Mouse (Mus musculus): ENCODE data around the gene Clcn1. TPM values are rescaled to one million over a fixed set of nuclear protein-coding genes. Genes with fewer than 3 reads are reported as not detected.

The Clcn1 gene
- 0.09 TPM in 1 of 2 replicates, not detected in the other for polyA plus RNA-seq (2014; fragmentation: Nextera tagmentation; extraction: Ambion mirVana)

- Histone ChIP-seq H3K4me2 (no peak within 1 kb of the TSS), H3K4me3 (ENCODE audit: low read depth, low read length) (no peak within 1 kb of the TSS), H3K27ac (ENCODE audit: low read depth) (no peak within 1 kb of the TSS), H3K9ac (no peak within 1 kb of the TSS), H3K9me3 (ENCODE audit: low read depth, low read length) (no peaks in the 10 kb centered on the region), H3K36me3 (ENCODE audit: insufficient read depth) (peaks cover 29% of the 10 kb centered on the region), H3K4me1 (ENCODE audit: insufficient read depth) (no peaks in the 10 kb centered on the region), H3K27me3 (ENCODE audit: insufficient read depth, low read length) (no peaks in the 10 kb centered on the region)
- ATAC-seq (ENCODE audit: insufficient read depth) = no peak
- no peak for DNase-seq
- no peak for TF ChIP-seq CTCF (IDR thresholded peaks at IDR 0.05; ENCODE audit: low read depth)
- WGBS = 60% methylated on average over 5 of the region's 5 CpGs
These were observed at the start of gene Clcn1 for GRCm38 (mm10) chr6:42286448-42286847. Gene Clcn1 (plus strand): TSS chr6:42286685.

GRCm38 (mm10) chr6:42237276-42237805 is 49.1 kb upstream of the Clcn1 start:
- no peaks in the 10 kb centered on the region for H3K9me3 ChIP-seq (ENCODE audit: low read depth, low read length)
- DNase-seq (peak; percentile 9), ATAC-seq (ENCODE audit: insufficient read depth) (no peak; the same call in 1 of the 2 replicates)
- no peak overlapping the region for H3K27ac ChIP-seq (ENCODE audit: low read depth)
- no peaks in the 10 kb centered on the region for H3K4me1 ChIP-seq (ENCODE audit: insufficient read depth)
- no peaks in the 10 kb centered on the region for H3K36me3 ChIP-seq (ENCODE audit: insufficient read depth)
- TF ChIP-seq CTCF (IDR thresholded peaks at IDR 0.05; ENCODE audit: low read depth) = no peak
- H3K4me2 ChIP-seq = no peak overlapping the region
- no peaks in the 10 kb centered on the region for H3K27me3 ChIP-seq (ENCODE audit: insufficient read depth, low read length)
- 40% methylated on average over 6 of the region's 6 CpGs for WGBS
- H3K9ac ChIP-seq = no peak overlapping the region
- no peak overlapping the region for H3K4me3 ChIP-seq (ENCODE audit: low read depth, low read length)

- H3K27ac ChIP-seq (ENCODE audit: low read depth) = peak overlapping the region; percentile 38; the same call in 1 of the 2 replicates
- 0 out of 2 replicates have a peak, but pooled peaks cover 6% of the 10 kb centered on the region for H3K4me1 ChIP-seq (ENCODE audit: insufficient read depth)
- H3K4me3 ChIP-seq (ENCODE audit: low read depth, low read length) = no peak overlapping the region
- H3K9me3 ChIP-seq (ENCODE audit: low read depth, low read length) = no peaks in the 10 kb centered on the region
- H3K4me2 ChIP-seq = no peak overlapping the region
- H3K27me3 ChIP-seq (ENCODE audit: insufficient read depth, low read length) = no peaks in the 10 kb centered on the region
- DNase-seq (peak; percentile 83), ATAC-seq (ENCODE audit: insufficient read depth) (no peak)
- H3K36me3 ChIP-seq (ENCODE audit: insufficient read depth) = no peaks in the 10 kb centered on the region
- no peak for TF ChIP-seq CTCF (IDR thresholded peaks at IDR 0.05; ENCODE audit: low read depth)
- 58% methylated on average over 6 of the region's 6 CpGs for WGBS
- H3K9ac ChIP-seq = no peak overlapping the region
These were observed 45.0 kb upstream of the Clcn1 start for GRCm38 (mm10) chr6:42241311-42242045.

GRCm38 (mm10) chr6:42245711-42246353 is 40.7 kb upstream of the Clcn1 start, which contains the start of gene Gstk1:
Gene Gstk1 (plus strand): TSS chr6:42245935.
- 3% methylated on average over 28 of the region's 28 CpGs for WGBS
- TF ChIP-seq CTCF (IDR thresholded peaks at IDR 0.05; ENCODE audit: low read depth) = no peak
- H3K9me3 ChIP-seq (ENCODE audit: low read depth, low read length) = no peaks in the 10 kb centered on the region
- ATAC-seq (ENCODE audit: insufficient read depth) = peak; percentile 100
- peak within 1 kb of the TSS; percentile 87 for H3K4me2 ChIP-seq
- H3K27me3 ChIP-seq (ENCODE audit: insufficient read depth, low read length) = no peaks in the 10 kb centered on the region
- peak within 1 kb of the TSS; percentile 40 for H3K4me3 ChIP-seq (ENCODE audit: low read depth, low read length)
- DNase-seq = peak; percentile 93
- H3K36me3 ChIP-seq (ENCODE audit: insufficient read depth) = no peaks in the 10 kb centered on the region
- no peak within 1 kb of the TSS for H3K27ac ChIP-seq (ENCODE audit: low read depth)
- H3K4me1 ChIP-seq (ENCODE audit: insufficient read depth) = 0 out of 2 replicates have a peak, but pooled peaks cover 8% of the 10 kb centered on the region
- peak within 1 kb of the TSS; percentile 48 for H3K9ac ChIP-seq

- peak overlapping the region; percentile 21; the same call in 1 of the 2 replicates for H3K4me2 ChIP-seq
These were observed 39.3 kb upstream of the Clcn1 start for GRCm38 (mm10) chr6:42247173-42247572.

GRCm38 (mm10) chr6:42247981-42248380 is 38.5 kb upstream of the Clcn1 start:
- Histone ChIP-seq H3K4me2 (peak overlapping the region; percentile 21; the same call in 1 of the 2 replicates), H3K27me3 (ENCODE audit: insufficient read depth, low read length) (no peaks in the 10 kb centered on the region), H3K4me3 (ENCODE audit: low read depth, low read length) (no peak overlapping the region), H3K36me3 (ENCODE audit: insufficient read depth) (no peaks in the 10 kb centered on the region), H3K9ac (no peak overlapping the region), H3K9me3 (ENCODE audit: low read depth, low read length) (no peaks in the 10 kb centered on the region), H3K4me1 (ENCODE audit: insufficient read depth) (0 out of 2 replicates have a peak, but pooled peaks cover 8% of the 10 kb centered on the region), H3K27ac (ENCODE audit: low read depth) (no peak overlapping the region)
- no peak for ATAC-seq (ENCODE audit: insufficient read depth)
- 81% methylated on average over 1 of the region's 1 CpGs for WGBS
- TF ChIP-seq CTCF (IDR thresholded peaks at IDR 0.05; ENCODE audit: low read depth) = no peak
- no peak for DNase-seq

More at GRCm38 (mm10) chr6:42247173-42247572, 39.3 kb upstream of the Clcn1 start:
- WGBS = 8% methylated on average over 8 of the region's 8 CpGs
- H3K27me3 ChIP-seq (ENCODE audit: insufficient read depth, low read length) = no peaks in the 10 kb centered on the region
- H3K9ac ChIP-seq = no peak overlapping the region
- TF ChIP-seq CTCF (IDR thresholded peaks at IDR 0.05; ENCODE audit: low read depth) = no peak
- H3K36me3 ChIP-seq (ENCODE audit: insufficient read depth) = no peaks in the 10 kb centered on the region
- peak; percentile 26 for DNase-seq
- no peak overlapping the region for H3K27ac ChIP-seq (ENCODE audit: low read depth)
- no peaks in the 10 kb centered on the region for H3K9me3 ChIP-seq (ENCODE audit: low read depth, low read length)
- ATAC-seq (ENCODE audit: insufficient read depth) = no peak
- 0 out of 2 replicates have a peak, but pooled peaks cover 8% of the 10 kb centered on the region for H3K4me1 ChIP-seq (ENCODE audit: insufficient read depth)
- no peak overlapping the region for H3K4me3 ChIP-seq (ENCODE audit: low read depth, low read length)

- 82% methylated on average over 4 of the region's 4 CpGs for WGBS
- no peak for TF ChIP-seq CTCF (IDR thresholded peaks at IDR 0.05; ENCODE audit: low read depth)
- Histone ChIP-seq H3K27me3 (ENCODE audit: insufficient read depth, low read length) (no peaks in the 10 kb centered on the region), H3K4me1 (ENCODE audit: insufficient read depth) (no peaks in the 10 kb centered on the region), H3K36me3 (ENCODE audit: insufficient read depth) (no peaks in the 10 kb centered on the region), H3K4me2 (no peak overlapping the region), H3K27ac (ENCODE audit: low read depth) (no peak overlapping the region), H3K9me3 (ENCODE audit: low read depth, low read length) (no peaks in the 10 kb centered on the region), H3K9ac (no peak overlapping the region), H3K4me3 (ENCODE audit: low read depth, low read length) (no peak overlapping the region)
- DNase-seq = no peak
- ATAC-seq (ENCODE audit: insufficient read depth) = no peak
These were observed 34.7 kb upstream of the Clcn1 start for GRCm38 (mm10) chr6:42251791-42252190.

Measured in lung, embryonic 14.5 days (tissue).